Comparison of ENCODE assay signal across 15 mouse cellular contexts in the genomic region with DNA sequence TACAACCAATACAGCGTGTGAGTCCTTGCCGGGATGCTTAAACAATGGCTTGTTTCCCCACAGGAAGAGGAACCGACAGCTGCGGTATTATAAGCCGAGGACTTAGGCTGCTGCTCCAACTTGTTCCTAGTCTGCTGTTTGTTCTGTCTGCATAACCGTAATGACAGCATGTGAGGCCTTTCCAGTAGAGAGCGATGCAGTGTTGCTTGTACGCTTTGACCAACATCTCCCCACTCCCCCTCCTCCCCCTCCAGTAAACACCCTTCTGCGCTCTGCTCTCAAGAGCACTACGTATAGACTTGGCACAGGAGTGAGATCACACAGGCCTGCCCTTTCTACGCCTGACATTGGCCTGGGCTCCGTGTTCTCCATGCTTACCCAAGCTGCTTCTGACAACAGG. TPM values are rescaled to one million over a fixed set of nuclear protein-coding genes. Genes with fewer than 3 reads are reported as not detected.
DNase-seq lines count a peak whose midpoint lies in the region; ATAC-seq and TF ChIP-seq lines count a peak whose summit lies in the region.
"Had no signal": no experiment of that assay in that cellular context is flagged by ENCODE, and none has a peak within 500 bp of the region (broad histone marks: within the 10 kb centered on the region; RNA-seq: fewer than 3 reads in every experiment).

No protein-coding gene starts in this region.

- WGBS in liver, postnatal 0 days (ENCODE audit: insufficient replicate concordance) = 38% methylated on average over 12 of the region's 12 CpGs
- WGBS in liver, embryonic 11.5 days = 57% methylated on average over 12 of the region's 12 CpGs
- 76% methylated on average over 12 of the region's 12 CpGs for WGBS in embryonic facial prominence, embryonic 13.5 days

- no peaks in the 10 kb centered on the region for H3K36me3 ChIP-seq in liver, postnatal 0 days (replicated peaks; ENCODE audit: insufficient read depth, low read length)
- H3K36me3 ChIP-seq in liver, embryonic 11.5 days (ENCODE audit: control insufficient read depth, insufficient read depth, low read length) = no peaks in the 10 kb centered on the region
- H3K36me3 ChIP-seq in embryonic facial prominence, embryonic 13.5 days = no peaks in the 10 kb centered on the region
- H3K36me3 ChIP-seq: liver, embryonic 15.5 days had no signal

- no peak overlapping the region for H3K27ac ChIP-seq in liver, postnatal 0 days (ENCODE audit: low read depth)
- H3K27ac ChIP-seq in liver, embryonic 11.5 days (ENCODE audit: low read depth, low read length) = no peak overlapping the region
- no peak overlapping the region for H3K27ac ChIP-seq in embryonic facial prominence, embryonic 13.5 days
- H3K27ac ChIP-seq: liver, embryonic 15.5 days had no signal

- no peak for TF ChIP-seq CTCF in liver, postnatal 0 days (IDR thresholded peaks at IDR 0.05; ENCODE audit: low read depth)

- no peaks in the 10 kb centered on the region for H3K9me3 ChIP-seq in liver, postnatal 0 days (ENCODE audit: low read length)
- H3K9me3 ChIP-seq in liver, embryonic 11.5 days (ENCODE audit: control insufficient read depth, low read length) = no peaks in the 10 kb centered on the region
- H3K9me3 ChIP-seq in embryonic facial prominence, embryonic 13.5 days = no peaks in the 10 kb centered on the region
- H3K9me3 ChIP-seq: liver, embryonic 15.5 days had no signal

- no peak overlapping the region for H3K4me3 ChIP-seq in liver, postnatal 0 days (ENCODE audit: low read depth, low read length)
- H3K4me3 ChIP-seq in liver, embryonic 11.5 days (ENCODE audit: low read depth, low read length) = no peak overlapping the region
- no peak overlapping the region for H3K4me3 ChIP-seq in embryonic facial prominence, embryonic 13.5 days
- H3K4me3 ChIP-seq: liver, embryonic 15.5 days had no signal

- no peak overlapping the region for H3K9ac ChIP-seq in liver, postnatal 0 days (replicated peaks)
- no peak overlapping the region for H3K9ac ChIP-seq in liver, embryonic 11.5 days (ENCODE audit: low read depth, low read length)
- H3K9ac ChIP-seq in embryonic facial prominence, embryonic 13.5 days = no peak overlapping the region
- H3K9ac ChIP-seq: liver, embryonic 15.5 days had no signal

- TF ChIP-seq EP300 in liver, postnatal 0 days (IDR thresholded peaks at IDR 0.05; ENCODE audit: low read depth) = no peak

- 0 out of 2 replicates have a peak, but pooled peaks have one; percentile 23 for ATAC-seq in liver, postnatal 0 days
- ATAC-seq in liver, embryonic 11.5 days (replicated peaks; ENCODE audit: low FRiP score) = no peak
- ATAC-seq in embryonic facial prominence, embryonic 13.5 days (ENCODE audit: insufficient number of reproducible peaks, insufficient read depth, low FRiP score, low TSS enrichment, low read depth) = peak; percentile 56
- ATAC-seq in megakaryocyte, adult 5-6 weeks (ENCODE audit: poor library complexity, severe bottlenecking) = peak; percentile 85

- DNase-seq in heart, adult 11 months = peak; percentile 91
- DNase-seq in heart, postnatal 36 days = no peak
- DNase-seq in liver, postnatal 0 days = no peak
- no peak for DNase-seq in liver, embryonic 11.5 days (ENCODE audit: low spot score)
- no peak for DNase-seq in cerebellum, adult 8-10 months
- no peak for DNase-seq in adipocyte (ENCODE audit: low spot score)
- DNase-seq: adrenal gland, postnatal 25 days; B cell, adult 2 months; cerebellum, adult 9-11 months; gastrocnemius, postnatal 10 days; kidney, adult 8-10 months; retina, postnatal 1 day had no signal

- no peaks in the 10 kb centered on the region for H3K27me3 ChIP-seq in liver, postnatal 0 days (ENCODE audit: insufficient read depth, low read length)
- H3K27me3 ChIP-seq in liver, embryonic 11.5 days (replicated peaks; ENCODE audit: control insufficient read depth, insufficient read depth, low read length) = no peaks in the 10 kb centered on the region
- no peaks in the 10 kb centered on the region for H3K27me3 ChIP-seq in embryonic facial prominence, embryonic 13.5 days
- H3K27me3 ChIP-seq: liver, embryonic 15.5 days had no signal

- intact Hi-C loops in heart, postnatal 36 days (cut with DNase I) = no loop called here

- no peak overlapping the region for H3K4me2 ChIP-seq in liver, postnatal 0 days (ENCODE audit: low read depth, low read length)
- no peak overlapping the region for H3K4me2 ChIP-seq in liver, embryonic 11.5 days
- H3K4me2 ChIP-seq in embryonic facial prominence, embryonic 13.5 days = no peak overlapping the region
- H3K4me2 ChIP-seq: liver, embryonic 15.5 days had no signal

- H3K4me1 ChIP-seq in liver, postnatal 0 days (ENCODE audit: insufficient read depth) = no peaks in the 10 kb centered on the region
- H3K4me1 ChIP-seq in liver, embryonic 11.5 days (replicated peaks; ENCODE audit: control insufficient read depth, insufficient read depth, low read length) = no peaks in the 10 kb centered on the region
- H3K4me1 ChIP-seq in embryonic facial prominence, embryonic 13.5 days = no peaks in the 10 kb centered on the region
- H3K4me1 ChIP-seq: liver, embryonic 15.5 days had no signal

RNA-seq across cellular contexts. Expression of a gene that starts 18.1 kb away (rescaled TPM):
- 1 to 10 TPM; 2.7 to 2.9 TPM for total RNA-seq in heart, postnatal 36 days (2021)
- 1.0 and 1.8 TPM in 2 replicates for polyA plus RNA-seq in liver, postnatal 0 days (2015; fragmentation: Nextera tagmentation; extraction: Ambion mirVana)
- 1.0 and 1.1 TPM in 2 replicates for polyA plus RNA-seq in liver, embryonic 11.5 days (2014; fragmentation: Nextera tagmentation; extraction: Ambion mirVana)
- polyA plus RNA-seq in embryonic facial prominence, embryonic 13.5 days (2015; fragmentation: Nextera tagmentation; extraction: Ambion mirVana) = 6.8 and 7.5 TPM in 2 replicates
- total RNA-seq in megakaryocyte, adult 5-6 weeks (2015) = 0.04 TPM in 1 of 2 replicates, not detected in the other
- total RNA-seq in megakaryocyte, adult 5-6 weeks (2017) = 0.07 and 0.08 TPM in 2 replicates
